Mouse (Mus musculus) liver, postnatal 0 days (tissue): ENCODE data around the gene Pth2.

Source experiments
- CTCF ChIP-seq: sonication (generic); IDR thresholded peaks from 2 replicates; pipeline ENCODE4 v1.5.1; 2016; ENCODE audit warnings: antibody characterized with exemption, low read depth
- EP300 ChIP-seq: IDR thresholded peaks from 2 replicates; pipeline ENCODE4 v1.6.1; 2016; ENCODE audit warnings: antibody characterized with exemption, low read depth, mild to moderate bottlenecking

DNA sequence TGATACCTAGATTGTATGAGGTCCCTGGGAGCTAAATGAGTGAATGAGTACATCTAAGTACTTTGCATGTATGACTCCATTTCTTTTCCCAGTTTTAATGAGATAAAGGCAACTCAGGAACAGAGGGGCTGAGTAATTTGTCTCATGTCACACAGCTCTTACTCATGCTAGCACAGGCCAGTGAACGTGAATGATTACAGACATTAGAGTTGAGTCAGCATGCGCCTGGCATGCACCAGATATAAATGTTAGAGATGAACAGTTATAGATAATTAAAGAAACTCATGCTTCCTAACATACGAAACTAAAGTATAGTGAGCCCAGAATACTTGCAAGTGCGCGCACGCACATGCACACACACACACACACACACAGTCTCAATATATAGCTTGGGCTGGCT, 9.4 kb downstream of the Pth2 start:
- TF ChIP-seq CTCF = no peak
- TF ChIP-seq EP300 = no peak
